Mouse (Mus musculus): ENCODE data around the gene Atf4. TPM values are rescaled to one million over a fixed set of nuclear protein-coding genes. Genes with fewer than 3 reads are reported as not detected.

Gene Atf4
- polyA plus RNA-seq, 1 experiment from 2014 or later = 131 TPM

GRCm38 (mm10) chr15:80286851-80287415, 31.9 kb downstream of the Atf4 start, which contains the start of gene Cacna1i:
Cacna1i (plus strand) TSS chr15:80287238.
- Histone ChIP-seq H3K27ac (ENCODE audit: low read depth, low read length) (no peak within 1 kb of the TSS), H3K4me3 (ENCODE audit: low read length) (peak within 1 kb of the TSS; percentile 45), H3K4me1 (ENCODE audit: control insufficient read depth, insufficient read depth, low read length) (0 out of 2 replicates have a peak, but pooled peaks cover 5% of the 10 kb centered on the region), H3K27me3 (ENCODE audit: control insufficient read depth, insufficient read depth, low read length) (peaks cover 54% of the 10 kb centered on the region), H3K4me2 (replicated peaks; ENCODE audit: low read depth, low read length) (peak within 1 kb of the TSS; percentile 92), H3K36me3 (ENCODE audit: control insufficient read depth, insufficient read depth, low read length) (no peaks in the 10 kb centered on the region), H3K9me3 (ENCODE audit: control insufficient read depth, low read length) (no peaks in the 10 kb centered on the region), H3K9ac (ENCODE audit: low read depth, low read length) (peak within 1 kb of the TSS; percentile 44; the same call in 1 of the 2 replicates)
- ATAC-seq (ENCODE audit: low FRiP score, low TSS enrichment) = no peak
- WGBS = 1% methylated on average over 46 of the region's 50 CpGs

DNA sequence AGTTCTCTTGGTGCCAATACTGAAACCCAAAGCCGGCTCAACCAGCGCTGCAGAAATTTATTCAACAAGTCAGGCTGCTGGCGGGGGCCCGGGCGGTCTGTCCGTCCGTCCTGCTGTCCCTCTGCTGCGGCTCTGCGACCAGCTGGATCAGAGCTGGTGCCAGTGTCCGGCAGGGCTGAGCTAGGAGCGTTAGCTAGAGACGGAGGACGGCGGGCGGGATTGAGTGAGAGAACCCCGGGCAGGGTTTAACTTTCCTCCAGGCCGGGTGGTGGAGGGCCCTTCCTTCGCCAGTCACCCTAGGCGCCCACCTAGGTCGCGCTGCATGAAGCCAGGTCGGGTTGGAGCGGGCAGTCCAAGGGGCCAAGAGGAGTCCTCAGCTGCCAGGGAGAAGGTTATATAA, 33.1 kb downstream of the Atf4 start:
- H3K27me3 ChIP-seq (ENCODE audit: control insufficient read depth, insufficient read depth, low read length) = peaks cover 54% of the 10 kb centered on the region
- peak overlapping the region; percentile 45 for H3K4me3 ChIP-seq (ENCODE audit: low read length)
- H3K9me3 ChIP-seq (ENCODE audit: control insufficient read depth, low read length) = no peaks in the 10 kb centered on the region
- peak overlapping the region; percentile 92 for H3K4me2 ChIP-seq (replicated peaks; ENCODE audit: low read depth, low read length)
- H3K4me1 ChIP-seq (ENCODE audit: control insufficient read depth, insufficient read depth, low read length) = 0 out of 2 replicates have a peak, but pooled peaks cover 5% of the 10 kb centered on the region
- no peak overlapping the region for H3K27ac ChIP-seq (ENCODE audit: low read depth, low read length)
- no peak overlapping the region for H3K9ac ChIP-seq (ENCODE audit: low read depth, low read length)
- WGBS = 4% methylated on average over 23 of the region's 23 CpGs
- ATAC-seq (ENCODE audit: low FRiP score, low TSS enrichment) = no peak
- H3K36me3 ChIP-seq (ENCODE audit: control insufficient read depth, insufficient read depth, low read length) = no peaks in the 10 kb centered on the region

DNA sequence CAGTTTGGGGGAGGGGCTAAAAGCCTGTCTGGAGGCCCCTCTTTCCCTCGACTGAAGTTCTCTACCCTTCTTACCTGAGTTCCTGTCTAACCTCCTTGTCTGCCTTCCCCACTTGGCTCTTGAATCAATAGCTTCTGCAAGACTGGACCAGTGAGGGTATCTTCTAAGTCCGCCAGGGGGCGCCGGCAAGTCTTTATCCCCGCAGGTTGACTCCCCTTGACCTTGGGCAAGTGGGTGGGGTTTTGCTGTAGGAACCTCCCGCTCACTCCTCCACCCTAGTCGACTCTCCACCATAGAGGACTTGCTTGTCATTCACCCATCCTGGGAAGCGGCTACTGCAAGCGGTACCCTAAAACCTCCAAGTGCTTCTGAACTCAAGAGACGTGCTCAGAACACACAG, 34.5 kb downstream of the Atf4 start:
- 10% methylated on average over 10 of the region's 10 CpGs for WGBS
- Histone ChIP-seq H3K36me3 (ENCODE audit: control insufficient read depth, insufficient read depth, low read length) (no peaks in the 10 kb centered on the region), H3K9me3 (ENCODE audit: control insufficient read depth, low read length) (no peaks in the 10 kb centered on the region), H3K4me3 (ENCODE audit: low read length) (no peak overlapping the region), H3K27ac (ENCODE audit: low read depth, low read length) (no peak overlapping the region), H3K27me3 (ENCODE audit: control insufficient read depth, insufficient read depth, low read length) (peaks cover 52% of the 10 kb centered on the region), H3K4me1 (ENCODE audit: control insufficient read depth, insufficient read depth, low read length) (0 out of 2 replicates have a peak, but pooled peaks cover 5% of the 10 kb centered on the region), H3K9ac (ENCODE audit: low read depth, low read length) (no peak overlapping the region), H3K4me2 (replicated peaks; ENCODE audit: low read depth, low read length) (no peak overlapping the region)
- ATAC-seq (ENCODE audit: low FRiP score, low TSS enrichment) = no peak

DNA sequence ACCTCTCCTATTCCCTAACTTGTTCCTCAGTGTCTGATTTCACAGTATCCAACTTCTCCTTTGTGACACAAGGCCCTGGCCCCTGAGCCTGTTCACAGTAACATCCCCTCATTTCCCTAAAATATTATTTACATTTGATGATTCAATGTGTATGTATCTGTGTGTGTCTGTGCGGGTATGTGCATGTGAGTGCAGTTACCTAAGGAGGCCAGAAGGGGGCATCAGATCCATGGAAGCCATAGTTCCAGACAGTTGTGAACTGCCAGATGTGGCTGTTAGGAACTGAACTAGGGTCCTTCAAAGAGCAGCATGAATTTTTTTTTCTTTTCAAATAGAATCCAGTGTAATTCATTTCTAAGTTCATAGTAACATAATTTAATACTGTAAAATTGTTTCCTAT, 42.2 kb downstream of the Atf4 start:
- H3K9me3 ChIP-seq (ENCODE audit: control insufficient read depth, low read length) = no peaks in the 10 kb centered on the region
- H3K27ac ChIP-seq (ENCODE audit: low read depth, low read length) = no peak overlapping the region
- ATAC-seq (ENCODE audit: low FRiP score, low TSS enrichment) = no peak
- H3K27me3 ChIP-seq (ENCODE audit: control insufficient read depth, insufficient read depth, low read length) = no peaks in the 10 kb centered on the region
- no peak overlapping the region for H3K4me3 ChIP-seq (ENCODE audit: low read length)
- no peak overlapping the region for H3K4me2 ChIP-seq (replicated peaks; ENCODE audit: low read depth, low read length)
- no peak overlapping the region for H3K9ac ChIP-seq (ENCODE audit: low read depth, low read length)
- no peaks in the 10 kb centered on the region; the same call in 1 of the 2 replicates for H3K4me1 ChIP-seq (ENCODE audit: control insufficient read depth, insufficient read depth, low read length)
- H3K36me3 ChIP-seq (ENCODE audit: control insufficient read depth, insufficient read depth, low read length) = no peaks in the 10 kb centered on the region
- WGBS = 92% methylated on average over 1 of the region's 1 CpGs

GRCm38 (mm10) chr15:80303779-80304178, 48.8 kb downstream of the Atf4 start:
- Histone ChIP-seq H3K4me3 (ENCODE audit: low read length) (no peak overlapping the region), H3K9me3 (ENCODE audit: control insufficient read depth, low read length) (no peaks in the 10 kb centered on the region), H3K4me1 (ENCODE audit: control insufficient read depth, insufficient read depth, low read length) (no peaks in the 10 kb centered on the region), H3K4me2 (replicated peaks; ENCODE audit: low read depth, low read length) (no peak overlapping the region), H3K27me3 (ENCODE audit: control insufficient read depth, insufficient read depth, low read length) (no peaks in the 10 kb centered on the region), H3K36me3 (ENCODE audit: control insufficient read depth, insufficient read depth, low read length) (no peaks in the 10 kb centered on the region), H3K27ac (ENCODE audit: low read depth, low read length) (no peak overlapping the region), H3K9ac (ENCODE audit: low read depth, low read length) (no peak overlapping the region)
- no peak; the same call in 1 of the 2 replicates for ATAC-seq (ENCODE audit: low FRiP score, low TSS enrichment)
- 53% methylated on average over 14 of the region's 14 CpGs for WGBS

DNA sequence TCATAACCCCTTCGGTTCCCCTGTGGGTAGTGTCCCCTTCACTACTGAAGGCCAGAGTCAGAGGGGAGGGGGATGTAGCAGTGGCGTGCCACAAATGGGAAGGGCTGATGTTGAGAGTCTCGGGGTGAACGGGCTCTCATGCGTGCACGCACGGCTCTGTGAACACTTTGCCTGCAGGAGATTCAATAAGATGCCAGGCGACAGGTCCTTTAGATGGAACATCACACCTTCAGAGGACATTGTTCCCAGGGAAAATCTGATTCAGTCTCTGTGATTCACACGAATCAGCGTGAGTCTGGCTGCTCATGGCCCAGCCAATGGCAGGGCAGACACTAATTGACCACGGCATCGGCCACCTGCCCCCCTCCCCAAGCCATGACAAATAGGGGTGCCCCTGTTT, 49.2 kb downstream of the Atf4 start:
- no peak overlapping the region for H3K27ac ChIP-seq (ENCODE audit: low read depth, low read length)
- no peak overlapping the region for H3K9ac ChIP-seq (ENCODE audit: low read depth, low read length)
- no peak overlapping the region for H3K4me2 ChIP-seq (replicated peaks; ENCODE audit: low read depth, low read length)
- H3K4me3 ChIP-seq (ENCODE audit: low read length) = no peak overlapping the region
- H3K27me3 ChIP-seq (ENCODE audit: control insufficient read depth, insufficient read depth, low read length) = no peaks in the 10 kb centered on the region
- ATAC-seq (ENCODE audit: low FRiP score, low TSS enrichment) = no peak
- 75% methylated on average over 12 of the region's 12 CpGs for WGBS
- H3K4me1 ChIP-seq (ENCODE audit: control insufficient read depth, insufficient read depth, low read length) = no peaks in the 10 kb centered on the region
- H3K36me3 ChIP-seq (ENCODE audit: control insufficient read depth, insufficient read depth, low read length) = no peaks in the 10 kb centered on the region
- H3K9me3 ChIP-seq (ENCODE audit: control insufficient read depth, low read length) = no peaks in the 10 kb centered on the region

- Histone ChIP-seq H3K4me3 (ENCODE audit: low read length) (no peak overlapping the region), H3K9ac (ENCODE audit: low read depth, low read length) (no peak overlapping the region), H3K4me2 (replicated peaks; ENCODE audit: low read depth, low read length) (no peak overlapping the region), H3K27ac (ENCODE audit: low read depth, low read length) (no peak overlapping the region), H3K9me3 (ENCODE audit: control insufficient read depth, low read length) (no peaks in the 10 kb centered on the region), H3K4me1 (ENCODE audit: control insufficient read depth, insufficient read depth, low read length) (no peaks in the 10 kb centered on the region), H3K27me3 (ENCODE audit: control insufficient read depth, insufficient read depth, low read length) (no peaks in the 10 kb centered on the region), H3K36me3 (ENCODE audit: control insufficient read depth, insufficient read depth, low read length) (no peaks in the 10 kb centered on the region)
- ATAC-seq (ENCODE audit: low FRiP score, low TSS enrichment) = 0 out of 2 replicates have a peak, but pooled peaks have one; percentile 46
- WGBS = 24% methylated on average over 8 of the region's 8 CpGs
Observed at GRCm38 (mm10) chr15:80306146-80306545, 51.2 kb downstream of the Atf4 start.

Other genes starting within 250 kb of the Atf4 start
- 5.0 and 5.8 TPM in 2 replicates for gene Pdgfb, start 240.2 kb upstream of the Atf4 start, polyA plus RNA-seq (2014; fragmentation: Nextera tagmentation; extraction: Ambion mirVana)
- gene Syngr1, start 163.8 kb upstream of the Atf4 start, polyA plus RNA-seq (2014; fragmentation: Nextera tagmentation; extraction: Ambion mirVana) = 9.5 and 11.9 TPM in 2 replicates
- gene Rpl3, start 163.3 kb upstream of the Atf4 start, polyA plus RNA-seq (2014; fragmentation: Nextera tagmentation; extraction: Ambion mirVana) = 1,350 and 1,409 TPM in 2 replicates
- 25.3 and 35.2 TPM in 2 replicates for gene Tab1, start 122.1 kb upstream of the Atf4 start, polyA plus RNA-seq (2014; fragmentation: Nextera tagmentation; extraction: Ambion mirVana)
- 3.6 and 6.1 TPM in 2 replicates for gene Mgat3, start 81.5 kb upstream of the Atf4 start, polyA plus RNA-seq (2014; fragmentation: Nextera tagmentation; extraction: Ambion mirVana)
- gene Mief1, start 21.2 kb upstream of the Atf4 start, polyA plus RNA-seq (2014; fragmentation: Nextera tagmentation; extraction: Ambion mirVana) = 20.4 and 37.0 TPM in 2 replicates
- gene AC140267.1, start 19.3 kb upstream of the Atf4 start, polyA plus RNA-seq (2014; fragmentation: Nextera tagmentation; extraction: Ambion mirVana) = not detected in 2 replicates
- gene Rps19bp1, start 9.1 kb downstream of the Atf4 start, polyA plus RNA-seq (2014; fragmentation: Nextera tagmentation; extraction: Ambion mirVana) = 66.3 and 79.1 TPM in 2 replicates
- gene Cacna1i, start 32.1 kb downstream of the Atf4 start, polyA plus RNA-seq (2014; fragmentation: Nextera tagmentation; extraction: Ambion mirVana) = 0.09 TPM in 1 of 2 replicates, not detected in the other